Mouse (Mus musculus) intestine, postnatal 0 days (tissue): Measurements from ENCODE around the gene Dnajc5. TPM values are rescaled to one million over a fixed set of nuclear protein-coding genes. Genes with fewer than 3 reads are reported as not detected.

Experiments
- ATAC-seq: fragments of 200-750 bp; cut with Nextera tagmentation; 2 replicates; pipeline ENCODE4 v1.8.0; 2017; ENCODE audit warnings: mild to moderate bottlenecking, moderate TSS enrichment, moderate library complexity
- H3K27ac ChIP-seq: fragments of 300-500 bp; sonication (generic); 2 replicates; pipeline ENCODE4 v1.5.1; 2014; ENCODE audit warnings: mild to moderate bottlenecking, low read depth, low read length, moderate library complexity
- H3K27me3 ChIP-seq: fragments of 300-500 bp; sonication (generic); replicated peaks from 2 replicates; pipeline ENCODE4 v1.6.1; 2014; ENCODE audit warnings: low read length, mixed read lengths; ENCODE audit not compliant: control insufficient read depth, insufficient read depth
- H3K36me3 ChIP-seq: fragments of 300-500 bp; sonication (generic); 2 replicates; pipeline ENCODE4 v1.6.1; 2014; ENCODE audit warnings: mild to moderate bottlenecking, moderate library complexity; ENCODE audit not compliant: control insufficient read depth, insufficient read depth
- H3K4me1 ChIP-seq: fragments of 300-500 bp; sonication (generic); replicated peaks from 2 replicates; pipeline ENCODE4 v1.6.1; 2014; ENCODE audit warnings: antibody characterized with exemption, low read length, mixed read lengths; ENCODE audit not compliant: control insufficient read depth, insufficient read depth
- H3K4me2 ChIP-seq: fragments of 300-500 bp; sonication (generic); replicated peaks from 2 replicates; pipeline ENCODE4 v1.6.1; 2014; ENCODE audit warnings: low read depth, mild to moderate bottlenecking, moderate library complexity
- H3K4me3 ChIP-seq: fragments of 300-500 bp; sonication (generic); 2 replicates; pipeline ENCODE4 v1.5.1; 2014; ENCODE audit warnings: low read depth, low read length
- H3K9ac ChIP-seq: fragments of 300-500 bp; sonication (generic); 2 replicates; pipeline ENCODE4 v1.6.1; 2014; ENCODE audit warnings: mild to moderate bottlenecking, low read depth, low read length
- H3K9me3 ChIP-seq: fragments of 300-500 bp; sonication (generic); 2 replicates; pipeline ENCODE4 v1.6.1; 2016; ENCODE audit warnings: mixed run types; ENCODE audit not compliant: control insufficient read depth
- CTCF ChIP-seq: sonication (generic); IDR thresholded peaks from 2 replicates; pipeline ENCODE4 v1.5.1; 2016; ENCODE audit warnings: low read depth, mild to moderate bottlenecking, control low read depth, antibody characterized with exemption, moderate library complexity
- WGBS: fragments of 180-500 bp; shearing (Covaris S2); extraction: QIAGEN DNeasy Blood & Tissue Kit; methylation state at CpG from one replicate; pipeline ENCODE4 v1.1.7; 2014; 5-methylcytosine and 5-hydroxymethylcytosine counted together
- polyA plus RNA-seq: library from polyadenylated mRNA; unstranded; fragments of >200 nt; fragmentation: Nextera tagmentation; extraction: Ambion mirVana; gene quantifications from 2 replicates; pipeline ENCODE4 v1.2.1, GENCODE M21; 2015

Dnajc5 gene
- polyA plus RNA-seq, 1 experiment from 2014 or later = 62.9 TPM

DNA sequence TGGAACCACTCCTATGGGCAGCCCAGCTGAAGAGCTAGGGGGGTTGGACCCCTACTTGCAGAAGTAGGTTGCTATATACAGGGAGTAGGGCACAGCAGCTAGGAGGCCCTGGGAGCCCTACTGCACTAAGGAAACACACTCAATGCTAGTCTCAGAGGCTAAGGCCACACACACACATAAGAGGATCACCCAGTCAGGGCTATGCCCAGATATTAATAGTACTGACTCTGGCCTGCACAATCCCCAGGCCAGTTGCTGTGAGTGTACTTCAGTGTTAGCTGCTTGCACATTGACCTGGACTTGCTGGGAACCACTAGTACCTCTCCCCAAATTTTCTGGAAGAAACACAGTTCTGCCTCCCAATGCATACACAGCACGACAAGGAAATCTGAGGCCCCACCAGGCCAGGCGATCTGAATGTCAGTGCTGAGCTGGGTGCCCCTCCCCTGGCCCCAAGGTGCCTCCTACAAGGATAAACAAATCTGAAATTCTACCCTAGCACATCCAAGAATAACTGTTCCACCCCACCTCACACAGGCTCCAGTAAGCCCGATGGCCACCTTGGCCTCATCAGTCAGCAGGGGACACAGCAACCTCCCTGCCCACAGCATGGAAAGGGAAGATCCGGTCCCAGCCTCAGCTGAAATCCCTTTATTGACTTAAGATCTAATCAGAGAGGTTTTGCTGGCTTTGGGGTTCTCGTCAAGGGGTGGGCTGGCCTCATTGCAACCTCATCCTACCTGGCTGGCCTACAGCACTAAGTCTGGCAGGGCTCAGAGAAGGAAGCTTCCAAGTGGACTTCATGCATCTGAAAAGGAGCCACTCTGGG is 58.7 kb downstream of the Dnajc5 start:
- Histone ChIP-seq H3K27ac (no peak overlapping the region), H3K4me3 (no peak overlapping the region), H3K9me3 (no peaks in the 10 kb centered on the region), H3K4me2 (peak overlapping the region; percentile 90), H3K4me1 (peaks cover 13% of the 10 kb centered on the region; the same call in 1 of the 2 replicates), H3K36me3 (peaks cover 9% of the 10 kb centered on the region), H3K9ac (0 out of 2 replicates have a peak overlapping the region, but pooled peaks have one; percentile 27), H3K27me3 (no peaks in the 10 kb centered on the region)
- no peak for ATAC-seq
- WGBS = 21% methylated on average over 5 of the region's 5 CpGs
- TF ChIP-seq CTCF = no peak

DNA sequence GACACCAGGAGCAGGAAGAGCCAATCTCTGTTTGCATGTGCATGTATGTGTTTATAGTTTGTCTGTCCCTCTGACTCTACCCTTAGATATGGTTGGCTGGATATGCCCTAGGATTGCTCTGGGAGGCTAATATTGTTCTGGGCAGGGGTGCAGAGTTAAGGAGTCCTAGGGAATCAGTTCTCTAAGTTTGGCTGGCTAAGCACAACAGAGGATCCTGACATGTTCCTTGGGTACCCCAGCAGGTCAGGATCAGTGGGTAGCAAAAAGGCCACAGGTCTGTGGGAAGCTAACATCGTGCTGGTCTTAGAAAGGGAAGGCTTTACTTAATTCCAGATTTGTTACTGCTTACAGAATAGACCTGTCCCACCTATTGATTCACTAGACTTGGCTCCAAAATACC is 59.4 kb downstream of the Dnajc5 start:
- 79% methylated on average over 1 of the region's 1 CpGs for WGBS
- H3K9me3 ChIP-seq = no peaks in the 10 kb centered on the region
- H3K27me3 ChIP-seq = no peaks in the 10 kb centered on the region
- peaks cover 9% of the 10 kb centered on the region for H3K36me3 ChIP-seq
- peaks cover 13% of the 10 kb centered on the region; the same call in 1 of the 2 replicates for H3K4me1 ChIP-seq
- no peak for ATAC-seq
- no peak overlapping the region for H3K27ac ChIP-seq
- no peak for TF ChIP-seq CTCF
- H3K4me3 ChIP-seq = no peak overlapping the region
- H3K9ac ChIP-seq = 0 out of 2 replicates have a peak overlapping the region, but pooled peaks have one; percentile 27
- peak overlapping the region; percentile 90 for H3K4me2 ChIP-seq

DNA sequence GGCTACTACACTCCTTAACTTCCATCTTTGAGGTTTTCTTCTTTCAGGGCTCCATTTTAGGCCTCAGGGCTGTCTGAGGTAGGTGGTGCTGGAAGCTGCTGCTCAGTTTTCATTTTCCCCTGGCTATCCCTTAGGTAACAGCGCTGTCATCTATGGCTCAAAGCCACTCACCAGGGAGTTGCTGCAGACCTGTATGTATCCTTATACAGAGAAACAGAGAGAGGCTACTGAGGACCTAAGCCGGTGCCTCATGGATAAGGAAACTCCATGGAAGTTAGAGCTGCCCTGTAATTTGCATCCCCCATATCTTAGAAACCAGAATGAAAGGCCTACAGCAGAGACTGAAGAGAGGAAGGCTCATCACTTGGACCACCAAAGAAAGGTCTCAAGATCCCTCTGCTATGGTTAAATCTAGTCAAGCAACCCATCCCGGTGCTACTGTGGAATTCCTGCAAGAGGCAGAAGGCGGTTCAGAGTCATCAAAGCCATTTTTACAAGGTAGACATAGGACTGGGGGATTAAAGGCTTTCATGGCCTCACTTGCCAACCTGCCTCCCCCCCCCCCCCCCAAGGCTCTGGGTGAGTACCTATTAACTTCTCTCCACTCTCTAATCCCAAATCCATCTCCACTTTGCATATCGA is 60.0 kb downstream of the Dnajc5 start:
- peak overlapping the region; percentile 97 for H3K27ac ChIP-seq
- peak overlapping the region; percentile 83 for H3K9ac ChIP-seq
- no peaks in the 10 kb centered on the region for H3K27me3 ChIP-seq
- H3K4me2 ChIP-seq = peak overlapping the region; percentile 90
- peaks cover 13% of the 10 kb centered on the region; the same call in 1 of the 2 replicates for H3K4me1 ChIP-seq
- no peaks in the 10 kb centered on the region for H3K9me3 ChIP-seq
- peak overlapping the region; percentile 86 for H3K4me3 ChIP-seq
- no peak for TF ChIP-seq CTCF
- 64% methylated on average over 5 of the region's 5 CpGs for WGBS
- H3K36me3 ChIP-seq = peaks cover 9% of the 10 kb centered on the region
- ATAC-seq = no peak

DNA sequence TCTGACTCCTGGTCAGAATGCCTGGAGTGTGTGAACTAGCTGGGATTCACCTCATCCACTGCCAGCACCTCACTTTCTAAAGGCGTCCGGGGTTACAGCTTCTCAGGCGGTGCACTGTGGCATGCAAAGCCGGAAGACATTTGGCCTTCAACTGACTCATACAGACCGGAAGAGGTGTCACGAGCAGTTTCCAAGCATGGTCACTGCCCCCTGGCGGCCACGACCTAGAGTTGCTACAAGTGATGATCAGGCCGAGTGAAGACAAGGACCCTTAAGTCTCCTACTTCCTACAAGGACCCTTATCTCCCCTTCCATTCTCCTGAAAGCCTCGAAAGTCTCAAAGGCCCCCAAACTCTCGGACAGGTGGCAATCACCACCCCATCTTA is 60.7 kb downstream of the Dnajc5 start:
- WGBS = under 1% methylated on average over 11 of the region's 11 CpGs
- Histone ChIP-seq H3K9me3 (no peaks in the 10 kb centered on the region), H3K4me1 (peaks cover 13% of the 10 kb centered on the region; the same call in 1 of the 2 replicates), H3K4me3 (peak overlapping the region; percentile 86), H3K27me3 (no peaks in the 10 kb centered on the region), H3K4me2 (peak overlapping the region; percentile 90), H3K27ac (peak overlapping the region; percentile 97), H3K36me3 (peaks cover 17% of the 10 kb centered on the region), H3K9ac (peak overlapping the region; percentile 83)
- TF ChIP-seq CTCF = peak; percentile 97
- ATAC-seq = peak; percentile 79

DNA sequence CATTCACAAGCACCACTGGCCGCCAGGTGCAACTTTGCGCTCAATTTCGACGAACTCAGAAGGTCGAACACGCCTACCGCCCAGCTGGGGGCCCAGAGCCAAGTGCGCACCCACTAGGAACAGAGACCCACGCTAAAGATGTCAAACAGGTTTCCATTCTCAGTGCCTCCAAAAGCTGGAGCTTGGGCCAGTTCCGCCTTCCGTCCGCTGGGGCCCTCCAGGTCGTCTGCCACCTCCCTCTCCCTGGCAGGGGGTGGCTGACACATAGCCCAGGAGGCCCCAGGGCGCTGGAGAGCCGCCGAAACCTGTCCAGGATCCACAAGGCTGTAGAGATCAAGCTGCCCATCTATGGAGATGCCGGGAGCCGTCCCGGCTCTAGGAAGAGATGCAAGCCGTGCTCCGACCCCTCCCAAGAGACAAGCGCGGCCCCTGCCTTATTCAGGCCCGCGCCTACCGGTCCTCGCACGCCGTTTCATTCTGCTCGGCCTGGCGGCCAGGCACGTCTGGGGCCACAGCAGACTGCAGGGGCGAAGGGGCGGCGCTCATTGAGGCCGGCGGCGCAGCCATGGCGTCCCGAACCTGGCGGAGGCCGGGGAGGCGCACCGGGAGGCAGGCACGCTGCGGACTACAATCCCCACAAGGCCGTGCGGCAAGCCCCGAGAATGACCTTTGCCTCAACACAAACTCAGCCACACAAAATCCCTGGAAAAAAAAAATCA is 61.3 kb downstream of the Dnajc5 start:
- peak overlapping the region; percentile 90 for H3K4me2 ChIP-seq
- H3K9ac ChIP-seq = peak overlapping the region; percentile 83
- no peaks in the 10 kb centered on the region for H3K27me3 ChIP-seq
- H3K4me1 ChIP-seq = peaks cover 13% of the 10 kb centered on the region; the same call in 1 of the 2 replicates
- ATAC-seq = peak; percentile 83
- peak overlapping the region; percentile 86 for H3K4me3 ChIP-seq
- peaks cover 23% of the 10 kb centered on the region for H3K36me3 ChIP-seq
- TF ChIP-seq CTCF = no peak
- peak overlapping the region; percentile 97 for H3K27ac ChIP-seq
- H3K9me3 ChIP-seq = no peaks in the 10 kb centered on the region
- under 1% methylated on average over 48 of the region's 49 CpGs for WGBS
